Mouse (Mus musculus) G1E (cell line): Measurements from ENCODE around the gene Hes7.

ENCODE experiments used
- CTCF ChIP-seq: IDR thresholded peaks from 2 replicates; pipeline ENCODE4 v1.5.1; 2012; ENCODE audit warnings: low read depth, low read length, inconsistent platforms, mixed read lengths
- GATA1 ChIP-seq: IDR thresholded peaks from 2 replicates; pipeline ENCODE4 v1.6.1; 2012; ENCODE audit warnings: borderline replicate concordance, low read length, inconsistent platforms, mixed read lengths
- POLR2AphosphoS5 ChIP-seq: IDR thresholded peaks from 2 replicates; pipeline ENCODE4 v1.6.1; 2012; ENCODE audit warnings: low read depth, low read length, inconsistent platforms; ENCODE audit not compliant: insufficient replicate concordance
- TAL1 ChIP-seq: conservative IDR thresholded peaks from 2 replicates; pipeline ENCODE4 v1.6.1; 2012; ENCODE audit warnings: low read depth, low read length, inconsistent platforms, mixed read lengths

- TF ChIP-seq POLR2AphosphoS5 (no peak), CTCF (no peak), GATA1 (no peak), TAL1 (no peak)
These were observed 27.3 kb downstream of the Hes7 start for GRCm38 (mm10) chr11:69147546-69147945.
